Mouse (Mus musculus) CH12.LX (cell line): ENCODE measurements around the gene Glo1. TPM values are rescaled to one million over a fixed set of nuclear protein-coding genes. Genes with fewer than 3 reads are reported as not detected.

Source experiments
- DNase-seq: peaks from one replicate; pipeline ENCODE4 v3.0.0-alpha.2; 2013; ENCODE audit errors: extremely low read depth
- H3K27ac ChIP-seq: 2 replicates; pipeline ENCODE4 v1.5.1; 2012; ENCODE audit warnings: low read depth, mild to moderate bottlenecking, control low read depth, moderate library complexity; ENCODE audit not compliant: insufficient read depth
- H3K27me3 ChIP-seq: replicated peaks from 2 replicates; pipeline ENCODE3; 2012; ENCODE audit warnings: inconsistent platforms
- H3K36me3 ChIP-seq, 2 experiments: replicated peaks in 1 of 2; 2 replicates each; pipeline versions ENCODE3 to v1.6.1; 2012; ENCODE audit warnings: inconsistent platforms in 1 of 2, low read length in 1 of 2, mild to moderate bottlenecking in 1 of 2, mixed read lengths in 1 of 2, moderate library complexity in 1 of 2; ENCODE audit not compliant: control insufficient read depth in 1 of 2, insufficient read depth in 1 of 2
- H3K4me1 ChIP-seq, 2 experiments: 2 replicates each; pipeline ENCODE4 v1.6.1; 2012; ENCODE audit warnings: inconsistent platforms in 1 of 2, moderate library complexity in 1 of 2; ENCODE audit not compliant: insufficient read depth in 2 of 2, control insufficient read depth in 1 of 2
- H3K4me2 ChIP-seq: 2 replicates; pipeline ENCODE4 v1.6.1; 2012; ENCODE audit warnings: low read depth, mild to moderate bottlenecking, control low read depth; ENCODE audit not compliant: poor library complexity, insufficient read depth, severe bottlenecking
- H3K4me3 ChIP-seq, 3 experiments: fragments of 150-350 bp in 1 of 3; sonication (generic) in 1 of 3; replicated peaks in 1 of 3; 2 replicates each; pipeline versions ENCODE3 to v1.5.1; 2011 to 2012; ENCODE audit warnings: low read depth in 2 of 3, low read length in 2 of 3, mild to moderate bottlenecking in 2 of 3, moderate library complexity in 2 of 3, control low read depth in 1 of 3, improper control_type of control experiment in 1 of 3, inconsistent platforms in 1 of 3, mixed read lengths in 1 of 3; ENCODE audit not compliant: poor library complexity in 1 of 3
- H3K79me2 ChIP-seq: replicated peaks from 2 replicates; pipeline ENCODE4 v1.6.1; 2012; ENCODE audit warnings: mild to moderate bottlenecking, moderate library complexity; ENCODE audit not compliant: control insufficient read depth, poor library complexity, insufficient read depth, severe bottlenecking; ENCODE audit errors: extremely low read depth
- H3K9ac ChIP-seq: 2 replicates; pipeline ENCODE4 v1.6.1; 2012; ENCODE audit warnings: low read depth, mild to moderate bottlenecking, control low read depth, moderate library complexity; ENCODE audit not compliant: insufficient read depth
- H3K9me3 ChIP-seq: replicated peaks from 2 replicates; pipeline ENCODE3; 2012; ENCODE audit warnings: low read length, inconsistent platforms, mixed read lengths
- BHLHE40 ChIP-seq: IDR thresholded peaks from 2 replicates; pipeline ENCODE4 v1.6.1; 2011; ENCODE audit warnings: mild to moderate bottlenecking, low read depth, low read length, improper control_type of control experiment
- CHD1 ChIP-seq: IDR thresholded peaks from 2 replicates; pipeline ENCODE4 v1.6.1; 2012; ENCODE audit warnings: low read depth, low read length, improper control_type of control experiment, inconsistent platforms
- CHD2 ChIP-seq: IDR thresholded peaks from 2 replicates; pipeline ENCODE4 v1.6.1; 2011; ENCODE audit warnings: low read length, improper control_type of control experiment
- E2F4 ChIP-seq: IDR thresholded peaks from 2 replicates; pipeline ENCODE4 v1.6.1; 2011; ENCODE audit warnings: low read depth, low read length, improper control_type of control experiment; ENCODE audit not compliant: insufficient replicate concordance
- ELF1 ChIP-seq: IDR thresholded peaks from 2 replicates; pipeline ENCODE4 v1.6.1; 2014; ENCODE audit warnings: low read depth, mild to moderate bottlenecking, inconsistent platforms, low read length, improper control_type of control experiment
- EP300 ChIP-seq: IDR thresholded peaks from 2 replicates; pipeline ENCODE4 v1.6.1; 2011; ENCODE audit warnings: low read length, improper control_type of control experiment
- ETS1 ChIP-seq: conservative IDR thresholded peaks from 2 replicates; pipeline ENCODE4 v1.6.1; 2012; ENCODE audit warnings: low read depth, mild to moderate bottlenecking, inconsistent platforms, low read length, improper control_type of control experiment, moderate library complexity
- GABPA ChIP-seq: IDR thresholded peaks from 2 replicates; pipeline ENCODE4 v1.6.1; 2012; ENCODE audit warnings: low read depth, low read length, improper control_type of control experiment, inconsistent platforms; ENCODE audit not compliant: insufficient replicate concordance
- HCFC1 ChIP-seq: IDR thresholded peaks from 2 replicates; pipeline ENCODE4 v1.6.1; 2012; ENCODE audit warnings: low read depth, mild to moderate bottlenecking, inconsistent platforms, low read length, improper control_type of control experiment
- IRF4 ChIP-seq: IDR thresholded peaks from 2 replicates; pipeline ENCODE4 v1.6.1; 2014; ENCODE audit warnings: low read depth, mild to moderate bottlenecking, inconsistent platforms, low read length, improper control_type of control experiment
- JUN ChIP-seq: IDR thresholded peaks from 2 replicates; pipeline ENCODE4 v1.6.1; 2011; ENCODE audit warnings: low read depth, mild to moderate bottlenecking, low read length, improper control_type of control experiment, moderate library complexity; ENCODE audit not compliant: insufficient read depth
- JUND ChIP-seq: conservative IDR thresholded peaks from 2 replicates; pipeline ENCODE4 v1.6.1; 2011; ENCODE audit warnings: low read depth, low read length, improper control_type of control experiment
- KAT2A ChIP-seq: IDR thresholded peaks from 2 replicates; pipeline ENCODE4 v1.6.1; 2012; ENCODE audit warnings: low read length, improper control_type of control experiment, inconsistent platforms; ENCODE audit not compliant: insufficient replicate concordance
- MAFK ChIP-seq: IDR thresholded peaks from 2 replicates; pipeline ENCODE4 v1.6.1; 2011; ENCODE audit warnings: low read length, improper control_type of control experiment; ENCODE audit not compliant: insufficient replicate concordance
- MAZ ChIP-seq: IDR thresholded peaks from 2 replicates; pipeline ENCODE4 v1.6.1; 2012; ENCODE audit warnings: low read depth, mild to moderate bottlenecking, inconsistent platforms, low read length, improper control_type of control experiment, moderate library complexity
- MEF2A ChIP-seq: IDR thresholded peaks from 2 replicates; pipeline ENCODE4 v1.6.1; 2014; ENCODE audit warnings: low read depth, mild to moderate bottlenecking, inconsistent platforms, low read length, improper control_type of control experiment, borderline replicate concordance
- MXI1 ChIP-seq: IDR thresholded peaks from 2 replicates; pipeline ENCODE4 v1.6.1; 2011; ENCODE audit warnings: mild to moderate bottlenecking, low read depth, low read length, improper control_type of control experiment
- NELFE ChIP-seq: IDR thresholded peaks from 2 replicates; pipeline ENCODE4 v1.6.1; 2011; ENCODE audit warnings: low read depth, low read length, improper control_type of control experiment
- NRF1 ChIP-seq: IDR thresholded peaks from 2 replicates; pipeline ENCODE4 v1.6.1; 2014; ENCODE audit warnings: low read depth, mild to moderate bottlenecking, inconsistent platforms, low read length, improper control_type of control experiment, moderate library complexity
- PAX5 ChIP-seq: IDR thresholded peaks from 2 replicates; pipeline ENCODE4 v1.6.1; 2012; ENCODE audit warnings: low read length, inconsistent platforms, mixed read lengths
- POLR2A ChIP-seq: IDR thresholded peaks from 2 replicates; pipeline ENCODE4 v1.6.1; 2011; ENCODE audit warnings: low read depth, mild to moderate bottlenecking, improper control_type of control experiment, low read length
- POLR2AphosphoS2 ChIP-seq: IDR thresholded peaks from 2 replicates; pipeline ENCODE4 v1.6.1; 2011; ENCODE audit warnings: low read depth, low read length, improper control_type of control experiment
- RAD21 ChIP-seq: IDR thresholded peaks from 2 replicates; pipeline ENCODE4 v1.6.1; 2011; ENCODE audit warnings: low read depth, mild to moderate bottlenecking, low read length, improper control_type of control experiment, moderate library complexity
- RCOR1 ChIP-seq: conservative IDR thresholded peaks from 2 replicates; pipeline ENCODE4 v1.6.1; 2012; ENCODE audit warnings: low read depth, mild to moderate bottlenecking, inconsistent platforms, low read length, improper control_type of control experiment
- SIN3A ChIP-seq: IDR thresholded peaks from 2 replicates; pipeline ENCODE4 v1.6.1; 2012; ENCODE audit warnings: low read length, improper control_type of control experiment, inconsistent platforms
- UBTF ChIP-seq: IDR thresholded peaks from 2 replicates; pipeline ENCODE4 v1.6.1; 2012; ENCODE audit warnings: low read depth, mild to moderate bottlenecking, inconsistent platforms, low read length, improper control_type of control experiment, moderate library complexity
- ZC3H11A ChIP-seq: IDR thresholded peaks from 2 replicates; pipeline ENCODE4 v1.6.1; 2012; ENCODE audit warnings: low read depth, mild to moderate bottlenecking, inconsistent platforms, low read length, improper control_type of control experiment
- ZMIZ1 ChIP-seq: IDR thresholded peaks from 2 replicates; pipeline ENCODE4 v1.6.1; 2012; ENCODE audit warnings: low read depth, mild to moderate bottlenecking, inconsistent platforms, low read length, improper control_type of control experiment
- dilution Hi-C: fragments of 300-500 bp; cut with MboI; formaldehyde crosslinking; loops from 2 replicates; pipeline ENCODE4 v1.14.3; 2020; ENCODE audit warnings: low sequenced_read_pairs; ENCODE audit not compliant: extremely low pct_unique_long_range_greater_than_20kb, extremely low pct_ligation_motif_present
- in situ Hi-C: fragments of 300-500 bp; cut with MboI; formaldehyde crosslinking; loops from 3 replicates; pipeline ENCODE4 v1.14.3; 2019; ENCODE audit warnings: low sequenced_read_pairs, low pct_ligation_motif_present, low pct_unique_long_range_greater_than_20kb, mixed read lengths
- polyA plus RNA-seq: library from polyadenylated mRNA; unstranded; fragments of >175 nt; gene quantifications from 2 replicates; pipeline ENCODE4 v1.2.1, GENCODE M21; 2012; ENCODE audit warnings: low read depth; ENCODE audit not compliant: insufficient read length
- total RNA-seq, 2 experiments: library from RNA; depleted of rRNA; stranded (reverse); fragments of 300-350 nt in 1 of 2; fragments of >200 nt in 1 of 2; gene quantifications; 2 replicates each; pipeline ENCODE4 v1.2.3; 2012 to 2014

Glo1 gene
- total and polyA plus RNA-seq, 3 experiments: 143 to 283 (median 170) TPM

- Histone ChIP-seq H3K4me3 (no peak overlapping the region), H3K36me3 (peaks cover 0 to 8% of the 10 kb centered on the region in 2 experiments), H3K27me3 (no peaks in the 10 kb centered on the region), H3K4me1 (peaks cover 0 to 17% of the 10 kb centered on the region in 2 experiments; a peak in 1 of 4 replicates), H3K4me2 (no peak overlapping the region), H3K9ac (no peak overlapping the region), H3K9me3 (no peaks in the 10 kb centered on the region), H3K27ac (no peak overlapping the region), H3K79me2 (no peaks in the 10 kb centered on the region; the same call in 1 of the 2 replicates)
- in situ Hi-C loops: no loop called here
- DNase-seq: no peak
- dilution Hi-C loops: no loop called here
- TF ChIP-seq MAZ: no peak
- no peak for TF ChIP-seq NRF1
- no peak for TF ChIP-seq RCOR1
- no peak for TF ChIP-seq HCFC1
- TF ChIP-seq GABPA: no peak
- TF ChIP-seq POLR2AphosphoS2: no peak
- TF ChIP-seq MEF2A: no peak
- TF ChIP-seq POLR2A: no peak
- TF ChIP-seq NELFE: no peak
- no peak for TF ChIP-seq PAX5
- no peak for TF ChIP-seq ETS1
- no peak for TF ChIP-seq BHLHE40
- no peak for TF ChIP-seq KAT2A
- TF ChIP-seq E2F4: no peak
- TF ChIP-seq MAFK: no peak
- TF ChIP-seq IRF4: no peak
- TF ChIP-seq RAD21: no peak
- TF ChIP-seq JUND: no peak
- TF ChIP-seq MXI1: no peak
Observed at GRCm38 (mm10) chr17:30568473-30568872, 58.2 kb downstream of the Glo1 start.

GRCm38 (mm10) chr17:30564971-30565370, 61.7 kb downstream of the Glo1 start:
- Histone ChIP-seq H3K9me3 (no peaks in the 10 kb centered on the region), H3K27me3 (no peaks in the 10 kb centered on the region), H3K4me3 (no peak overlapping the region), H3K9ac (no peak overlapping the region), H3K36me3 (no peaks in the 10 kb centered on the region), H3K4me2 (no peak overlapping the region), H3K27ac (no peak overlapping the region), H3K79me2 (no peaks in the 10 kb centered on the region; the same call in 1 of the 2 replicates), H3K4me1 (peaks cover 0 to 12% of the 10 kb centered on the region in 2 experiments; a peak in 1 of 4 replicates)
- no peak for DNase-seq
- dilution Hi-C loops (no loop called here), in situ Hi-C loops (no loop called here)
- TF ChIP-seq E2F4 (no peak), ELF1 (no peak), CHD2 (no peak), JUND (no peak), ZMIZ1 (no peak), POLR2AphosphoS2 (no peak), HCFC1 (no peak), ETS1 (no peak), PAX5 (no peak), UBTF (no peak), CHD1 (no peak), MEF2A (no peak), MXI1 (no peak), BHLHE40 (no peak), EP300 (no peak), JUN (no peak), MAFK (no peak), SIN3A (no peak), ZC3H11A (no peak)
